Mouse (Mus musculus): ENCODE results near the gene Il13ra1.
A peak's percentile ranks its signal among the peaks of the same experiment; 100 is the strongest.

The Il13ra1 gene

GRCm38 (mm10) chrX:36111622-36112421 lies at the start of gene Il13ra1:
Gene Il13ra1 (plus strand): TSS chrX:36112110.
- DNase-seq, result peak; percentile 38

- DNase-seq, result no peak
Observed at GRCm38 (mm10) chrX:36073997-36074396, 37.9 kb upstream of the Il13ra1 start.

- no peak for DNase-seq
Observed at GRCm38 (mm10) chrX:36077164-36077563, 34.7 kb upstream of the Il13ra1 start.

- DNase-seq, result no peak
Observed at GRCm38 (mm10) chrX:36082917-36083316, 29.0 kb upstream of the Il13ra1 start.

GRCm38 (mm10) chrX:36088464-36089256 lies 23.2 kb upstream of the Il13ra1 start:
- no peak for DNase-seq

- DNase-seq, result no peak
Observed at GRCm38 (mm10) chrX:36100883-36101282, 11.0 kb upstream of the Il13ra1 start.

- no peak for DNase-seq
Observed at GRCm38 (mm10) chrX:36101318-36101717, 10.6 kb upstream of the Il13ra1 start.

- no peak for DNase-seq
Observed at GRCm38 (mm10) chrX:36108601-36109000, 3.3 kb upstream of the Il13ra1 start.

GRCm38 (mm10) chrX:36112422-36112750 lies 476 bp downstream of the Il13ra1 start:
- DNase-seq, result no peak

GRCm38 (mm10) chrX:36115171-36115570 lies 3.3 kb downstream of the Il13ra1 start:
- DNase-seq, result no peak

- DNase-seq, result no peak
Observed at GRCm38 (mm10) chrX:36129037-36129770, 17.3 kb downstream of the Il13ra1 start.

- no peak for DNase-seq
Observed at GRCm38 (mm10) chrX:36129771-36130108, 17.8 kb downstream of the Il13ra1 start.

- DNase-seq, result no peak
Observed at GRCm38 (mm10) chrX:36136346-36136745, 24.4 kb downstream of the Il13ra1 start.

GRCm38 (mm10) chrX:36141994-36142639 lies 30.2 kb downstream of the Il13ra1 start:
- DNase-seq, result no peak

- DNase-seq, result no peak
Observed at GRCm38 (mm10) chrX:36146746-36147145, 34.8 kb downstream of the Il13ra1 start.

- DNase-seq, result no peak
Observed at GRCm38 (mm10) chrX:36150100-36150499, 38.2 kb downstream of the Il13ra1 start.

- DNase-seq, result no peak
Observed at GRCm38 (mm10) chrX:36156677-36157076, 44.8 kb downstream of the Il13ra1 start.

GRCm38 (mm10) chrX:36161567-36161966 lies 49.7 kb downstream of the Il13ra1 start:
- no peak for DNase-seq

GRCm38 (mm10) chrX:36183625-36184024 lies 71.7 kb downstream of the Il13ra1 start:
- DNase-seq, result peak; percentile 78

GRCm38 (mm10) chrX:36186036-36186435 lies 74.1 kb downstream of the Il13ra1 start:
- no peak for DNase-seq

- no peak for DNase-seq
Observed at GRCm38 (mm10) chrX:36186443-36186842, 74.5 kb downstream of the Il13ra1 start.

- no peak for DNase-seq
Observed at GRCm38 (mm10) chrX:36193951-36194350, 82.0 kb downstream of the Il13ra1 start.
